Mouse (Mus musculus) neural tube, embryonic 10.5 days (tissue): Measurements from ENCODE around the gene Gm49721.
"Not testable (repeated sequence)": the region's sequence is repeated elsewhere in the genome, so short reads cannot be mapped to it uniquely, and the experiment has no call there.

Experiments
- DNase-seq: peaks from one replicate; pipeline ENCODE4 v3.0.0-alpha.2; 2017; ENCODE audit warnings: low spot score; ENCODE audit errors: extremely low spot score

Gm49721 gene

DNA sequence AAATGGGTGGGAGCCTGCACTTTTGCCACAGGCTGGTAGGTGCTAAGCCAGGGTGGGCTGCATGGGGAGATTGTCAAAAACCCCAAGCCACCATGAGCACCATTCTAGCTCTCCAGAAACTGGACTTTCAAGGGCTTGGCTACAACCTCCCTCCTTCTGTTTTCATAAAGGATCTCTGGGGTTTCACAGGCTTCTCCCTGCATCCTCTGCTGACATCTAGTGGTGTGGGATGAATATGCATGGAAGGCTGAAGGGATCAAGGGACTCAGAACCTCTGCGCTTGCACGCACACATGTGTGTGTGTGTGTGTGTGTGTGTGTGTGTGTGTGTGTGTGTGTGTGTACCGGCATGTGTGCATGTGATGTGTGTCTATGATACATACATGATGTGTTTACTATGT, 95.8 kb downstream of the Gm49721 start:
- DNase-seq: peak; percentile 17

DNA sequence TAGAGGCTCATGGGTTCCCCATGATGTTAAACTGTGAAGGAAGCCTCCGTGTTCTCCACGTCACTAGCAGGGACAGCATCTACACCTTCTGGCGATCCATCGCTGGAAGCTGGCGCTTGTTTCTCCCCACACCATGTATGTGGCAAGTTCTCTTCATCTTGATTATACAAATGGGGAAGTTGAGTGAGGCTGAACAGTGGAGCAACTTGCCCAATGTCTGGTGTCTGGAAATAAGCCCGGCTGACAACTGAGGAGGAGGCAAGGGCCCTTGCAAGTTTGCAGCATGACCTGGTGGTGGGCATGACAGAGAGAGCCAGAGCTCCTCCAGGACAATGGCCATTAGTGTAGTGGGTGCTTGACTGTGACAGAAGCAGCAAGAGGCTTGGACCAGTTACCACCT, 96.8 kb downstream of the Gm49721 start:
- not testable (repeated sequence) for DNase-seq

DNA sequence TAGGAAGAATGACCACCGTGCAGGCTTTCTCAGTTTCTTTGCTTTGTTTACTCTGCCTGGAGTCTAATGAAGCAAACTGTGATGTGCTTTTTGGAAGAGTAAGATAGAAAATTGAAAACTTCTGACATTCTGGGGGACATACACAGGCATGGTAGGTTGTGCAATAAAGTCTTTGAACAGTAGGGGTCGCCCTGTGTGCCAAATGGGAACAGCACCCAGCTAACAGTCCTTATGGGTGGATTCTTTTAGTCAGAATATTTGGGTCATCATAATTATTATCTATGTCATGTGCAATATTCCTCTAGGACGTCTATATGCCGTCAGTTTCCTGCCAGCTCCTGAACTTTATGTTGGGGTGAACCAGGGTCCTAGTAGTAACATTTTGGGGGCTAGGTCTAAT, 100.9 kb downstream of the Gm49721 start:
- not testable (repeated sequence) for DNase-seq

DNA sequence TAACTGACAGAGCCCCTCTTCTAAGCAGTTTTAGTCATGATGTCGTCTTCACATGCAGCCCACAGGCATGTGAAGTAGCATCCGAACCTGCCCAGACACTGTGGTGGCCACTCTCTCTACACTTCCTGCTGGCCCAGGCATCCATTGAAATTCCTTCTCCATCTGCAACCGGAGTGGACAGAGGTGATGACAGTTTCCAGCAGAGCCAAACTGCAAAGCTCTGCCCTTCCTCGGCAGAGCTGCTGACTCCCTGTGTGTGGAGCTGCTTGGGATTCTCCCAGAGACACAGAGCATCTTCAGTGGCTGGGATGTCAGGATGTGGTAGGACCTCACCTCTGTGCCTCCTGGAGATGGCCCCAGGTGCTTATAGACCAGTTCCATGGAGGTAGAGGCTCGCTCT, 105.8 kb downstream of the Gm49721 start:
- not testable (repeated sequence) for DNase-seq

DNA sequence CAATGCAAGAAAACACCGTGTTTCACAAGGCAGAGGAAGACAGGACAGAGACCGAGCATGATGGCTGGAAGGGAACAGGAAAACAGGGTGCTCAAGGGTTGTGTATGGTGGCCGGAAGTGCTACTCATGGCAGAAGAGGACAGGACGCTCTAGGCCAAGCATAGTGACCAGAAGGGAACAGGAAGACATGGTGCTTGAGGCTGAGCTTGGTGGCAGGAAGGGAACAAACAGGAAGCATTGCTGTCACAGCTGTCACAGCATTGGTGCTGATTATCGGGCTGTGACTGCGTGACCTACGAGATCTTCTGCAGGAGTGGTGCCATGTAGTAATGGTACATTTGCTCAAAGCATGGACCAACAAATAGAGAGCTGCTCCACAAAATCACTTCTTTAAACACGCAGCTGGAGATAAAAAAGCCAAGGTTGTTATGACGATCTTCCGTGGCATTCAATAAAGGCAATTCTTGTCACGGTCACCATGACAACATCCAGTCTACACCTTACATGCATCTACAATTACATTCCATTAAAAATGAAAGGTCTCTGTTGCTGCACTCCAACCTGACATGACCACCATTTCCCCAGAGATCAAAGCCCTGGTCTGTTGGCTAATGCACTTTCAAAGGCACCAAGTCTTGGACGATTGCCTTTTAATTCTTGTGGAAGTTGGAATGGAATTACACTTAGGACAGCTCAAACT, 106.9 kb downstream of the Gm49721 start:
- not testable (repeated sequence) for DNase-seq

DNA sequence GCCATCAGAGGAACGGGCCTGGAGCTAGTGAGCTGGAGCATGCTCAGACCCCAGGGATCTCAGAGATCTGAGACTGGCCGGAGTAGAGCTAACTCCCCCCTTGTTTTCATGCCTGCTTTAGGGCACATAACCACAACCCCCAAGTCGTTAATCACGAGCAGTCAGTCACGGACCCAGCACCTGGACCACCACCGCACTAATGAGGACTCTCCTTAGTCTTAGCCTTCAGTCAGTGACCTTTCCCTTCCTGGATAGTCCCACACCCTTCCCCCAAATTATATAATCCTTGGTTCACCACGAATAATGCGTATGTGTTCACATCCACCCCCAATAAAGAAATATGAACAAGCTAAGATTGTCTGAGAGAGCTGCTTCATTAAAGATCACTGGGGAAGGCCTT, 108.1 kb downstream of the Gm49721 start:
- peak; percentile 5 for DNase-seq
